Mouse (Mus musculus) ES-Bruce4 (cell line): ENCODE results near the gene H2afy2. TPM values are rescaled to one million over a fixed set of nuclear protein-coding genes. Genes with fewer than 3 reads are reported as not detected.

Source experiments
- H3K27ac ChIP-seq: 2 replicates; pipeline ENCODE4 v1.5.1; 2012; ENCODE audit warnings: low read length, inconsistent platforms; ENCODE audit not compliant: insufficient read depth
- H3K27me3 ChIP-seq: 2 replicates; pipeline ENCODE4 v1.6.1; 2012; ENCODE audit warnings: mild to moderate bottlenecking, low read length, inconsistent platforms; ENCODE audit not compliant: control insufficient read depth, poor library complexity, insufficient read depth, severe bottlenecking
- H3K36me3 ChIP-seq: 2 replicates; pipeline ENCODE4 v1.6.1; 2012; ENCODE audit warnings: inconsistent platforms, mild to moderate bottlenecking, low read length, moderate library complexity; ENCODE audit not compliant: control insufficient read depth, poor library complexity, insufficient read depth, severe bottlenecking
- H3K4me1 ChIP-seq: one replicate; pipeline ENCODE4 v1.8.1; 2011; ENCODE audit warnings: low read length; ENCODE audit not compliant: control insufficient read depth, insufficient read depth
- H3K4me3 ChIP-seq: 2 replicates; pipeline ENCODE4 v1.5.1; 2011; ENCODE audit warnings: low read depth, mild to moderate bottlenecking, low read length
- H3K9ac ChIP-seq: 2 replicates; pipeline ENCODE4 v1.6.1; 2012; ENCODE audit warnings: low read depth, mild to moderate bottlenecking, inconsistent platforms; ENCODE audit not compliant: poor library complexity, severe bottlenecking
- H3K9me3 ChIP-seq: replicated peaks from 2 replicates; pipeline ENCODE4 v1.6.1; 2012; ENCODE audit warnings: mild to moderate bottlenecking, low read length, inconsistent platforms; ENCODE audit not compliant: control insufficient read depth, poor library complexity, insufficient read depth, severe bottlenecking
- CTCF ChIP-seq: IDR thresholded peaks from one replicate; pipeline ENCODE4 v1.8.1; 2011; ENCODE audit warnings: low read depth, low read length
- EP300 ChIP-seq: IDR thresholded peaks from 2 replicates; pipeline ENCODE4 v1.6.1; 2011; ENCODE audit warnings: low read depth, low read length; ENCODE audit not compliant: insufficient read depth
- POLR2A ChIP-seq: IDR thresholded peaks from one replicate; pipeline ENCODE4 v1.8.1; 2011; ENCODE audit warnings: low read length; ENCODE audit not compliant: insufficient read depth
- polyA plus RNA-seq: library from polyadenylated mRNA; stranded (reverse); fragments of >200 nt; gene quantifications from 2 replicates; pipeline ENCODE4 v1.2.4, GENCODE M21; 2011; ENCODE audit warnings: low read depth; ENCODE audit not compliant: missing spikeins, insufficient read depth, insufficient read length

Gene H2afy2
- polyA plus RNA-seq, 1 experiment, result 21.6 TPM

GRCm38 (mm10) chr10:61793015-61793414, 9.1 kb upstream of the H2afy2 start:
- H3K9ac ChIP-seq, result no peak overlapping the region
- TF ChIP-seq CTCF (no peak), POLR2A (no peak), EP300 (0 out of 2 replicates have a peak, but pooled peaks have one; percentile 29)
- no peaks in the 10 kb centered on the region for H3K9me3 ChIP-seq
- no peak overlapping the region for H3K27ac ChIP-seq
- H3K36me3 ChIP-seq, result no peaks in the 10 kb centered on the region
- no peak overlapping the region for H3K4me3 ChIP-seq
- no peaks in the 10 kb centered on the region for H3K4me1 ChIP-seq
- H3K27me3 ChIP-seq, result no peaks in the 10 kb centered on the region

GRCm38 (mm10) chr10:61788499-61788898, 4.6 kb upstream of the H2afy2 start:
- Histone ChIP-seq H3K27ac (no peak overlapping the region), H3K27me3 (no peaks in the 10 kb centered on the region), H3K9ac (no peak overlapping the region), H3K9me3 (no peaks in the 10 kb centered on the region), H3K4me1 (no peaks in the 10 kb centered on the region), H3K4me3 (no peak overlapping the region), H3K36me3 (no peaks in the 10 kb centered on the region)
- no peak for TF ChIP-seq POLR2A
- no peak for TF ChIP-seq EP300
- TF ChIP-seq CTCF, result no peak

GRCm38 (mm10) chr10:61787541-61788313, 3.8 kb upstream of the H2afy2 start:
- no peak overlapping the region for H3K9ac ChIP-seq
- H3K9me3 ChIP-seq, result no peaks in the 10 kb centered on the region
- H3K4me3 ChIP-seq, result no peak overlapping the region
- no peaks in the 10 kb centered on the region for H3K27me3 ChIP-seq
- H3K4me1 ChIP-seq, result no peaks in the 10 kb centered on the region
- no peak for TF ChIP-seq POLR2A
- no peak for TF ChIP-seq EP300
- no peak for TF ChIP-seq CTCF
- H3K27ac ChIP-seq, result no peak overlapping the region
- no peaks in the 10 kb centered on the region for H3K36me3 ChIP-seq

- Histone ChIP-seq H3K36me3 (no peaks in the 10 kb centered on the region), H3K27me3 (no peaks in the 10 kb centered on the region), H3K9ac (peak overlapping the region; percentile 98), H3K4me3 (peak overlapping the region; percentile 83), H3K4me1 (no peaks in the 10 kb centered on the region), H3K9me3 (no peaks in the 10 kb centered on the region), H3K27ac (no peak overlapping the region)
- no peak for TF ChIP-seq POLR2A
- no peak for TF ChIP-seq CTCF
- no peak for TF ChIP-seq EP300
Measured at GRCm38 (mm10) chr10:61784414-61784813, 467 bp upstream of the H2afy2 start.

- Histone ChIP-seq H3K9ac (peak overlapping the region; percentile 98), H3K4me3 (peak overlapping the region; percentile 83), H3K9me3 (no peaks in the 10 kb centered on the region), H3K36me3 (no peaks in the 10 kb centered on the region), H3K27ac (no peak overlapping the region), H3K4me1 (no peaks in the 10 kb centered on the region), H3K27me3 (no peaks in the 10 kb centered on the region)
- TF ChIP-seq CTCF (peak; percentile 76), POLR2A (no peak), EP300 (0 out of 2 replicates have a peak, but pooled peaks have one; percentile 6)
Measured at GRCm38 (mm10) chr10:61782799-61783611, 942 bp downstream of the H2afy2 start.
